Mouse (Mus musculus) macrophage (primary cell): ENCODE measurements around the gene Commd9. TPM values are rescaled to one million over a fixed set of nuclear protein-coding genes. Genes with fewer than 3 reads are reported as not detected.

ENCODE experiments used
- H3K27ac ChIP-seq: fragments of 350-480 bp; formaldehyde crosslinking; 2 replicates; pipeline ENCODE4 v1.9.0; 2021
- H3K36me3 ChIP-seq: fragments of 350-480 bp; formaldehyde crosslinking; 2 replicates; pipeline ENCODE4 v1.9.0; 2021; ENCODE audit errors: inconsistent target
- H3K4me3 ChIP-seq: fragments of 350-480 bp; formaldehyde crosslinking; 2 replicates; pipeline ENCODE4 v1.9.0; 2021; ENCODE audit errors: inconsistent target
- H3K79me2 ChIP-seq: fragments of 350-480 bp; formaldehyde crosslinking; 2 replicates; pipeline ENCODE4 v1.9.0; 2021; ENCODE audit errors: inconsistent target
- WGBS: methylation state at CpG from one replicate; pipeline ENCODE4 v1.1.7; 2026; ENCODE audit warnings: inconsistent platforms; ENCODE audit not compliant: missing documents; 5-methylcytosine and 5-hydroxymethylcytosine counted together
- polyA plus RNA-seq: library from polyadenylated mRNA; stranded (reverse); fragments of 250-400 nt; gene quantifications from 3 replicates; pipeline ENCODE4 v1.2.4, GENCODE M21; 2018; ENCODE audit warnings: inconsistent platforms

Gene Commd9
- polyA plus RNA-seq, 1 experiment from 2014 or later, result 130 TPM

DNA sequence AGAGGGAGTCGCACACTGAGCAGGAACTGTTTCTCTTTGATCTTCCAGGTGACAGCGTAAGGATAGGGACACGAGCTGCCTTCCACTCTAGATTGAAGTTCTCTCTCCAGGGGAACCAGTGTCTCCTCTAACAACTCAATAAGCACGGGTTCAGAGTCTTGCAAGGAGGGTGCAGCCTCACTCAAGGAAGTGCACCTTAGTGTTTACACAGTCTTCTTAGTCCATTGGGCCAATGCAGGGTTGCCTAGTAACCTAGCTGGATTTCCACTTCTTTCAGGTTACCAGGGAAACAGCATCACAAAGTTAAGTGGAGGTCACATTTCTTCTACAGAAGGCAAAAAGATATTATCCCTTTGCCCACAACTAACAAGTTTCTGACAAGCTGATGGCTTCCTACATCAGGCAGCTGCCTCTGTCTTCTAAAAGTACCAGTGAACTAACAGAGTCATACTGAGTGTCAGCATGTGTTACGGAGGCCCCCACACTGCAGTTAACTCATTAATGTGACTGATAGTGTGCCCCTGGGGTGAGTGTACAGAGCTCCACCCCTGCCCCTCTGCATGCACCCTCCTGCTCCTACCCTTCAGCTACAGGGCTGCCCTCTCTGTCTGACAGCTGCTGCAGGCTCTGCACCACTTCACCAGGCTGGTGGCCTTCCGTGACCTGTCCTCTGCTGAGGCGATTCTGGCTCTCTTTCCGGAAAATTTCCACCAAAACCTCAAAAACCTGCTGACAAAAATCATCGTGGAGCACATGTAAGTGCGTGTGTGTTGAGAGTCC lies 10.6 kb downstream of the Commd9 start:
- WGBS, result 92% methylated on average over 10 of the region's 10 CpGs
- Histone ChIP-seq H3K27ac (no peak overlapping the region), H3K4me3 (no peak overlapping the region), H3K36me3 (peaks cover 39% of the 10 kb centered on the region), H3K79me2 (peaks cover 53% of the 10 kb centered on the region)

DNA sequence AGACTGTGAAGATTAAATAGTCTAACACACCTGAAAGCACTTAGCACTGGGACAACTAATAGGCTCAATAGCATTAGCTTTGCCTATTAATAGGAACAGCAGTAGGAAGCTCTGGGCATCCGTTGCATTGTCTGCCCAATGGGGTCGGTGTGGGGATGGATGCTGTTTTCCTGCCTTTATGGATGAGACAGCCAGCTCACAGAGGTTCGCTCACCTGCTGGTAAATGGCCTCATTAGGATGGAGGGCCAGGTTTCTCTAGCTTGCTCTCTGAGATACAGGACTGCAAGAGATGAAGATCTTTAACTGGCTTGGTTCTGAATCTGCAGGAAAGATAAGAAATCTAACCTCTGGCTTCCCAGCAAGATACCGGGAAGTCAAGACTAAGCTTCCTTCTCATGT lies 16.1 kb downstream of the Commd9 start:
- Histone ChIP-seq H3K27ac (no peak overlapping the region), H3K79me2 (peaks cover 10% of the 10 kb centered on the region; the same call in 1 of the 2 replicates), H3K36me3 (peaks cover 31% of the 10 kb centered on the region), H3K4me3 (no peak overlapping the region)
- 97% methylated on average over 4 of the region's 4 CpGs for WGBS

DNA sequence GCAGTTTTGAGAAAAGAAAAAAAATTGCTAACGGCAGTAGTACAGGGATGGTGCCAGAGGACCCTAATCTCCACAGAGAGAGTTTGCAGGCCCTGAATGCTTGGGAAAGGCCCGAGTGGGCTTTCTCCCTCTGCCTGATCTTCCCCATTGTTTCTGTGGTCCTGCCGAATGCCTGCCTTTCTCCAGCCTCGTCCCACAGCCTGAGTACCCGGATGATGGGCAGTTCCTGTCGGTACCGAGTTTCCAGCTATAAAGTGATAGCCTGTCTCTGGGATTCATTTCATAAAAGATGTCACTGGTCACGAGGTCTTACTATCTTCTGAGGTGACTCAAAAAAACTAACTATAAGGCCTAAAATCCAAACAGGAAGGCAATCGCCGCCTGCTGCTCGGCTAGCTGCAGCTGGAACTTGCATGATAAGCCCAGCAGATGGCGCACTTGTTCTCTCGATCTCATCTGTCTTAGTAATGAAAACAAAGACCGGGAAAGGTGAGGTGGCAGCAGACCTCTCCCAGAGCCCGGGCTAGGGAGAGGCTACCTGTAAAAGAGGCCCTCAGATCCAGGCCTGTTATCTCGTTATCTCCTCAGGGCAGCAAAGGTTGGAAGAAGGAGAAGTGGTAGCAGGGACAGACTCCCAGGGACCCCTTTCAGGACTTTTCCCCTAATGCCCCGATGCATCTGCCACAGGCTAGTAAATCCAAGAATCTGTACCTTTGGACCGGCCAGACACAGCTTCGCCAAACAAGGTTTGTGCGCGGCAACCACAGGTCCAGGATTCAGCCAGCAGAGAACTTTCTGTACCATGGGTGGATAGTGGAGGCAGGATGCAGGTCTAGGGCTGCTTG lies 19.7 kb downstream of the Commd9 start:
- Histone ChIP-seq H3K79me2 (no peaks in the 10 kb centered on the region), H3K27ac (no peak overlapping the region), H3K36me3 (peaks cover 10% of the 10 kb centered on the region; the same call in 1 of the 2 replicates), H3K4me3 (no peak overlapping the region)
- WGBS, result 32% methylated on average over 21 of the region's 21 CpGs

DNA sequence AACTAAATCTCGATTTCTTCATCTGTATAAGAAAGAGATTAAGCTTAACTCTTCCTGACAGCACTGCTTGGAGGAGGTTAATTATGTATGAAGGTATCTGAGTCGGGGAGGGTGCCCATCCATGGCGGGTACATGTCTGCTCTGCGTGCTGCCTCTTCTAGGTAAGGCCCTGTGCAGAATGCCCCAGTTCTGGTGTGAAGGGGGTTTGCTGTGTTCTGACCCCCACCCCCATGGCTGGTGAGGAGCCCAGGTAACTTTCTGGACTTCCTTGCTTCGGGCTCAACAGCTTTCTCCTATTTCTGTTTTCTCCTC lies 20.3 kb downstream of the Commd9 start:
- H3K27ac ChIP-seq, result no peak overlapping the region
- no peak overlapping the region for H3K4me3 ChIP-seq
- H3K79me2 ChIP-seq, result no peaks in the 10 kb centered on the region
- WGBS, result 89% methylated on average over 4 of the region's 5 CpGs
- H3K36me3 ChIP-seq, result peaks cover 4% of the 10 kb centered on the region; the same call in 1 of the 2 replicates

DNA sequence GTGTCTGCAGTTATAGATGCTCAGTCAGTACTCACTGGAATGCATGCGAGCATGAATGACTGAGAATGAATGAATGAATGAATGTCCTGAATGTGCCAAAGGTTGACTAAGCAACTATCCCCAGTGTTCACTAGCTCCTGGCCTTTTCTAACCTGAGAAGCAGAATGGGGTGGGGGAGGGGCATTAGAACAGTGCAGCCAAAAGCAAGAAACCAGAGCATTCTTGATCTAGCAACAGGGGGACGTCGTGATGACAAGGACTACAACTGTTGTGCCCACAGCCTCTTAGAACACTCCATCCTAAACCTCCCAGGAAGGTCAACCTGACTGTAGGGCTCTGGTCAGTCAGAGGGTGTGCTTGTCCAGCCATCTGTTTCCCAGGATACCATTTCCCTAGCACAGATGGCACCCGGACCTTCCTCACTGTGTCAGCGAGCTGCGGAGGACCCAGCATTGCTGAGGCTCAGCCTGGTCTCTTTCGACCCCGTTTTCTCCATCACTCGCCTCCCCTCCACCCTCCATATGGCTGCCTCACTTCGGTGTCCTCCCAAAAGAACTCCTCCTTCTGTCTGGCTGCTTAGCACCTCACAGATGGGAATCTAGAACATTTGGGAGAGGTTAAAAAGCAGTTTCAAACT lies 21.5 kb downstream of the Commd9 start:
- WGBS, result 92% methylated on average over 10 of the region's 10 CpGs
- Histone ChIP-seq H3K4me3 (no peak overlapping the region), H3K79me2 (no peaks in the 10 kb centered on the region), H3K27ac (no peak overlapping the region), H3K36me3 (no peaks in the 10 kb centered on the region)

DNA sequence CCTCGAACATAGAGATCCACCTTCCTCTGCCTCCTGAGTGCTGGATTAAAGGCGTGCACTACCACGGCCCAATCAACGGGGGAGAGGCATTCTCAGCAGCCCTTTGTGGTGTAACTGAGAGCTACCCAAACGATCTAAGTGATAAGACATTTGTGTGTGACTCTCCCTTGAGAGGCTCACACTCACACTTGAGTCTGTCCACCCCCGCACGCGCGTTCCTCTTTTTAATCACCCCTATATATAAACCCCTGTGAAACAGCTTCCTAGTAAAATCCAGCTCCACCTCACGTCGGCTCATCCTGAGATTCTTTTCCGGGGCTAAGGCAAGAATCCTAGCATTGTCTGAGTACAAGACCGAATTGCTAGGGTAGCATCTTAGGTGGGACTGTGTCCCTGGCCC lies 22.7 kb downstream of the Commd9 start:
- Histone ChIP-seq H3K36me3 (no peaks in the 10 kb centered on the region), H3K79me2 (no peaks in the 10 kb centered on the region), H3K27ac (no peak overlapping the region), H3K4me3 (no peak overlapping the region)
- 70% methylated on average over 13 of the region's 13 CpGs for WGBS

DNA sequence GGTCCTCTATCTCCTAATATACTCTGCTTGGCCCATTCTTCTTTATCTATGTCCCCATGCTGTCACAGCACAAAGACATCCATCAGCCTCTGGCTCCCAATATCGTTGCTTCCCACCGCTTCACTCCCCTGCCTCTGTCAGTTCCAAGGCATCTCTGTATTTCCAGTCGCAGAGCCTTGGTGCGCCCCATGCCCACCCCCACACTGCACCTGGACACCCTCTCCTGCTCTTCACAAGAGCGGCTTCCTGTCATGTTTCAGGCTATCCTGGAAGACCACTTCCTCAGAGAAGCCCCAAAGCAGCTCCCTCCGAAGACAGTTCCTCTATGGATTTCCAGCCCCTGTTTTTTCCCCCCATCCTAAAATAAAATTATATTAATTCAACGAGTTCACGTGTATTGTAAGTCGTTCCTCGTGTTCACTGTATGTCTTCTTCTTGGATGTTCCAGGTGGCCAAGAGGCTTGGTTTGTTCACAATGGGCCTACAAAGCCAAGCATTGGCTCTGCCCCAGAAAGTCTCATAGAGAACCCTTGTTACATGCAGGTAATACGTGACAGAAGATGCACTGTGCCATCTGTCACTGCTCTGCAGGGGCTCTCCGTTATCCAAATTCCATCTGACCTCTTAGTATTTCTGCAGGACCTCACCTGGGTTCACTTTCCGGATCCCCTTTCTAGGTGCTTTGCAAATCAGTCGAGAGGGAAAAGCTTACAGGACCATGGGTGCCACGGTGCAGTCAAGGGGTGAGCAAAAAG lies 23.5 kb downstream of the Commd9 start:
- no peaks in the 10 kb centered on the region for H3K36me3 ChIP-seq
- WGBS, result 94% methylated on average over 15 of the region's 15 CpGs
- no peaks in the 10 kb centered on the region for H3K79me2 ChIP-seq
- no peak overlapping the region for H3K4me3 ChIP-seq
- H3K27ac ChIP-seq, result no peak overlapping the region

DNA sequence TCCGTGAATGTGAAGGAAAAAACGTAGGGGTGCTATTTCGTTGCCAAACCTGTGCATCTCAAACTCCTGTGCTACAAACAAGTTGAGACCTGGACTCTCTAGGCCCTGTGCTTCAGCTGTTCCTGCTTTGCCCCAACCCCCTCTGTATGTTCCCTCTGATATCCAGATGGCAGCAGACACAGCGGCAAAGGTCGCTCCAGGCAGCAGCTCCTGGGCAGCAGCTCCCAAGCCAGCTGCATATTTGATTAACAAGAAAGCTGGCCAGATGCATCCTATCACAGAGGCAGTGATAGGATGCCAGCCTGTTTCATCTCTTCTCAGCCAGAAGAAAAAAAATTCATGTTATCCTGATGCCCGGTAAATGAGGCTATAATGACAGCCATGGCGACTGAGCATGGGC lies 32.5 kb downstream of the Commd9 start:
- H3K79me2 ChIP-seq, result no peaks in the 10 kb centered on the region

DNA sequence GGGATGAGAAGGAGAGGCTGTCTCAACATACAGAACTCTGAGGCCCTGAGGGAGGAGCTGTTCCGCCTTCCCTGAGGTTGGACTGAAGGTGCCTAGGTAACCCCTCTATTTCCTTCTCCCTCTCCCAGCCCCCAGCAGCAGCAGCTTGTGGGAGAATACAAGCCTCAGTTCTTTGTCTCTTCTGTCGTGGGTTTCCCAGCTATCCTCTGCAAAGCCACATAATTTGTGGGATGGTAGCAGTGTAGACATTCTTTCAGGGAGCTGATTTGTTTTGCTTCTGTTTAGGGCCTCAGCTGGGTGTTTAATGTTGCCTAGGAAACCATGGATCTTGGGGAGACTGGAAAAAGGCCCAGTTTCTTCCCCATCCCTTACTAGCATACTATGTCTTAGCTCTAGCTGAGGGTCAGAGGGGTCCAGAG lies 34.1 kb downstream of the Commd9 start:
- Histone ChIP-seq H3K27ac (no peak overlapping the region), H3K36me3 (no peaks in the 10 kb centered on the region), H3K4me3 (no peak overlapping the region), H3K79me2 (no peaks in the 10 kb centered on the region)
- 79% methylated on average over 2 of the region's 2 CpGs for WGBS

More for the DNA sequence above, 32.5 kb downstream of the Commd9 start:
- H3K36me3 ChIP-seq, result no peaks in the 10 kb centered on the region
- WGBS, result 98% methylated on average over 7 of the region's 7 CpGs
- H3K4me3 ChIP-seq, result no peak overlapping the region
- H3K27ac ChIP-seq, result no peak overlapping the region

DNA sequence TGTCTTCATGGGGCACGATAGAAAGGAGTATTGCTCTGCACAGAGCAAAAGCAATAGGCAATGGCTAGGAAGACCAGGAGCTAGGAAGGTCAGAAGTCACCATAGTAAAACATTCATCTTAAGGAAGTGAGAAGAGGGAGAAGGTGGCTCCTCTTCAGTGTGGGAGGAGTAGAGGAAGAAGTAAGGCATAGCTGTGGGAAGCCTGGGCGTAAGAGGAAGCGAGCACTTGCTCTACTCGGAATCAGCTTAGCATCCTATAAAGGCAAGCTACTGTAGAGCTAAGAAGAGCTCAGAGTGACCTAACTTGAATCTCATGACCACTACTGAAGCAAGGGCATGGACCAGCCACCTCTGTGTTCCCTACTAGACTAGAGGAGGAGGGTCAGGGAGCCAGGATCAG lies 36.3 kb downstream of the Commd9 start:
- Histone ChIP-seq H3K4me3 (no peak overlapping the region), H3K79me2 (no peaks in the 10 kb centered on the region), H3K36me3 (no peaks in the 10 kb centered on the region), H3K27ac (no peak overlapping the region)
- WGBS, result 72% methylated on average over 4 of the region's 4 CpGs

DNA sequence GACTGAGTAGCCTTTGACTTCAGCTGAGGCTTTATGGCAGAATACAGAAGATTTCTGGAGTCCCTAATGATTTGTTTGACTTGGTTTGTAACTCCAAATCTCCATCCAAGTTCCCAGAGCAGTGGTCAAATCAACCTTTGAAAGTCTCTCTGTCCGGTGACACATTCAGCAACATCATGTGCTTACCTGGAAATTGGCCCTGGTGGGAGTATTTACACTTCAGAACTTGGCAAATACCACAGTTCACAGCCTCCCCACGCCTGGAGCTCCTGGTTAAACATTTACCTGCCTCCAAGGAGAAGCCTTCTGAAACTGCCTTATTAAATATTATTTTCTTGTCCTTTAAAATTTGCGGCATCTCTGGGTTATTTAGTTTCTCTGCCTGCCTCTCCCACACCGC lies 37.1 kb downstream of the Commd9 start:
- Histone ChIP-seq H3K36me3 (no peaks in the 10 kb centered on the region), H3K79me2 (no peaks in the 10 kb centered on the region), H3K4me3 (no peak overlapping the region), H3K27ac (no peak overlapping the region)
- 82% methylated on average over 4 of the region's 4 CpGs for WGBS

DNA sequence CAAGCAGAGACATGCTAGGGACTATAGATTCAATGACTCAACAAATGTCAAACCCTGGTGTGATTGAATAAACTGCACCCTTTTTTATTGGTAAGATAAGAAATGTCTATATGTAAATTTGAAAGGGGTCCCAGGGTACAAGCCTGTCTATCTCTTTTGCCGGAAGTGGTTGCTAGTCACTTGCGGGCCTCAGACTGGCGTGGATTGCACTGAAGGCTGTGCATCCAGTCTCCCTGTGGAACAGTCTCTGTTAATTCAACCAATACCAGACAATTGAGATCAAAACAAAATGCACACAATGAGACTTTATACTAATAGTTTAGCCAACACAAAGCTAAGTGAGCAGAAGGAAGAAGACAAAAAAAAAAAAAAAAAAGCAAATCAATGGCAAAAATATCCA lies 39.1 kb downstream of the Commd9 start:
- no peak overlapping the region for H3K27ac ChIP-seq
- no peak overlapping the region for H3K4me3 ChIP-seq
- no peaks in the 10 kb centered on the region for H3K36me3 ChIP-seq
- no peaks in the 10 kb centered on the region for H3K79me2 ChIP-seq
- 91% methylated on average over 3 of the region's 3 CpGs for WGBS

DNA sequence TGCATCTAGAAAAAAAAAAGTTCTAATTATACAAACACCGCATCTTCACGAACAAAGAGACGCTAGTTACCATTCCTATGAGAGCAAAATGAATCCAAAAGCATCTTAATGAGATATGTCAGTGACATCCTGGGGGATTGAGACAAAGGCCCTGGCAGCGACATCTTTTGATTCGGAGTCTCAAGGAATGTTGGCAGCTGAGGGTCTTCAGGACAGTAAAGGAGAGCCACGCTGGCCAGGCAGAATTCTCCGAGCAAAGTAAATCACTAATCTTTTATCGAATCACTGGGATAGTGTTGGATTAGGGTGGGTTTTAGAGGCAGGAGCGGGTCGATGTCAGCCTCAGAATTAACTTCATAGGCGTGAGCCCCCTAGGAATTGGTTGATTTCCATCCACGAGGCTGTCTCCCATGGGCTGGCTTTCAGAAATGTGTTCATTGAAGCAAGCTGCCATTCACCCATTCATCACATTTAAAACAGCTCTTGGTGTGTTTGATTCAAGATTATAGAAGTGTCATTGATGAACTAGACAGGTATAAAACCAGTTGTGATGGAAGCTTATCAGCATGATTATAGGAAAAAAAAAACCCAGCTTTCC lies 39.6 kb downstream of the Commd9 start:
- 88% methylated on average over 12 of the region's 12 CpGs for WGBS
- Histone ChIP-seq H3K36me3 (no peaks in the 10 kb centered on the region), H3K79me2 (no peaks in the 10 kb centered on the region), H3K27ac (no peak overlapping the region), H3K4me3 (no peak overlapping the region)
